Mouse (Mus musculus): Measurements from ENCODE around the gene Fcmr. TPM values are rescaled to one million over a fixed set of nuclear protein-coding genes. Genes with fewer than 3 reads are reported as not detected.

Gene Fcmr
- polyA plus RNA-seq, 1 experiment from 2014 or later = not detected

- Histone ChIP-seq H3K36me3 (ENCODE audit: control insufficient read depth, insufficient read depth, low read length) (no peaks in the 10 kb centered on the region), H3K27ac (ENCODE audit: low read length) (no peak overlapping the region)
Measured at GRCm38 (mm10) chr1:130849530-130850214, 15.8 kb upstream of the Fcmr start.

GRCm38 (mm10) chr1:130850405-130850804 lies 15.1 kb upstream of the Fcmr start:
- Histone ChIP-seq H3K4me3 (ENCODE audit: low read depth, low read length) (no peak overlapping the region), H3K4me1 (ENCODE audit: control insufficient read depth, insufficient read depth, low read length) (no peaks in the 10 kb centered on the region), H3K36me3 (ENCODE audit: control insufficient read depth, insufficient read depth, low read length) (no peaks in the 10 kb centered on the region), H3K9ac (replicated peaks; ENCODE audit: low read depth, low read length) (no peak overlapping the region), H3K4me2 (replicated peaks; ENCODE audit: low read depth, low read length) (no peak overlapping the region), H3K27ac (ENCODE audit: low read length) (no peak overlapping the region), H3K27me3 (ENCODE audit: control insufficient read depth, insufficient read depth, low read length) (no peaks in the 10 kb centered on the region), H3K9me3 (ENCODE audit: control insufficient read depth, low read depth, low read length) (no peaks in the 10 kb centered on the region)
- 90% methylated on average over 5 of the region's 5 CpGs for WGBS
- ATAC-seq (ENCODE audit: insufficient number of reproducible peaks, insufficient read depth, low FRiP score, low read depth) = no peak

More at GRCm38 (mm10) chr1:130849530-130850214, 15.8 kb upstream of the Fcmr start:
- H3K4me1 ChIP-seq (ENCODE audit: control insufficient read depth, insufficient read depth, low read length) = no peaks in the 10 kb centered on the region
- no peaks in the 10 kb centered on the region for H3K27me3 ChIP-seq (ENCODE audit: control insufficient read depth, insufficient read depth, low read length)
- H3K9ac ChIP-seq (replicated peaks; ENCODE audit: low read depth, low read length) = no peak overlapping the region
- WGBS = 90% methylated on average over 10 of the region's 10 CpGs
- no peak for ATAC-seq (ENCODE audit: insufficient number of reproducible peaks, insufficient read depth, low FRiP score, low read depth)
- H3K4me2 ChIP-seq (replicated peaks; ENCODE audit: low read depth, low read length) = no peak overlapping the region
- no peak overlapping the region for H3K4me3 ChIP-seq (ENCODE audit: low read depth, low read length)
- H3K9me3 ChIP-seq (ENCODE audit: control insufficient read depth, low read depth, low read length) = no peaks in the 10 kb centered on the region

- no peaks in the 10 kb centered on the region for H3K9me3 ChIP-seq (ENCODE audit: control insufficient read depth, low read depth, low read length)
- WGBS = 79% methylated on average over 9 of the region's 9 CpGs
- no peak for ATAC-seq (ENCODE audit: insufficient number of reproducible peaks, insufficient read depth, low FRiP score, low read depth)
Measured at GRCm38 (mm10) chr1:130854819-130855218, 10.7 kb upstream of the Fcmr start.

GRCm38 (mm10) chr1:130855723-130856122 lies 9.7 kb upstream of the Fcmr start:
- Histone ChIP-seq H3K27me3 (ENCODE audit: control insufficient read depth, insufficient read depth, low read length) (no peaks in the 10 kb centered on the region), H3K27ac (ENCODE audit: low read length) (no peak overlapping the region), H3K36me3 (ENCODE audit: control insufficient read depth, insufficient read depth, low read length) (no peaks in the 10 kb centered on the region), H3K9me3 (ENCODE audit: control insufficient read depth, low read depth, low read length) (no peaks in the 10 kb centered on the region), H3K9ac (replicated peaks; ENCODE audit: low read depth, low read length) (no peak overlapping the region), H3K4me1 (ENCODE audit: control insufficient read depth, insufficient read depth, low read length) (no peaks in the 10 kb centered on the region), H3K4me2 (replicated peaks; ENCODE audit: low read depth, low read length) (no peak overlapping the region), H3K4me3 (ENCODE audit: low read depth, low read length) (no peak overlapping the region)
- WGBS = 78% methylated on average over 2 of the region's 2 CpGs
- no peak for ATAC-seq (ENCODE audit: insufficient number of reproducible peaks, insufficient read depth, low FRiP score, low read depth)

More at GRCm38 (mm10) chr1:130854819-130855218, 10.7 kb upstream of the Fcmr start:
- Histone ChIP-seq H3K9ac (replicated peaks; ENCODE audit: low read depth, low read length) (no peak overlapping the region), H3K4me2 (replicated peaks; ENCODE audit: low read depth, low read length) (no peak overlapping the region), H3K27ac (ENCODE audit: low read length) (no peak overlapping the region), H3K36me3 (ENCODE audit: control insufficient read depth, insufficient read depth, low read length) (no peaks in the 10 kb centered on the region), H3K27me3 (ENCODE audit: control insufficient read depth, insufficient read depth, low read length) (no peaks in the 10 kb centered on the region), H3K4me3 (ENCODE audit: low read depth, low read length) (no peak overlapping the region), H3K4me1 (ENCODE audit: control insufficient read depth, insufficient read depth, low read length) (no peaks in the 10 kb centered on the region)

GRCm38 (mm10) chr1:130857456-130857855 lies 8.0 kb upstream of the Fcmr start:
- Histone ChIP-seq H3K4me2 (replicated peaks; ENCODE audit: low read depth, low read length) (no peak overlapping the region), H3K36me3 (ENCODE audit: control insufficient read depth, insufficient read depth, low read length) (no peaks in the 10 kb centered on the region), H3K9ac (replicated peaks; ENCODE audit: low read depth, low read length) (no peak overlapping the region), H3K27ac (ENCODE audit: low read length) (no peak overlapping the region), H3K4me3 (ENCODE audit: low read depth, low read length) (no peak overlapping the region), H3K4me1 (ENCODE audit: control insufficient read depth, insufficient read depth, low read length) (no peaks in the 10 kb centered on the region), H3K9me3 (ENCODE audit: control insufficient read depth, low read depth, low read length) (no peaks in the 10 kb centered on the region), H3K27me3 (ENCODE audit: control insufficient read depth, insufficient read depth, low read length) (no peaks in the 10 kb centered on the region)
- no peak for ATAC-seq (ENCODE audit: insufficient number of reproducible peaks, insufficient read depth, low FRiP score, low read depth)
- 75% methylated on average over 4 of the region's 4 CpGs for WGBS

GRCm38 (mm10) chr1:130864238-130864637 lies 1.2 kb upstream of the Fcmr start:
- Histone ChIP-seq H3K36me3 (ENCODE audit: control insufficient read depth, insufficient read depth, low read length) (no peaks in the 10 kb centered on the region), H3K4me2 (replicated peaks; ENCODE audit: low read depth, low read length) (no peak overlapping the region), H3K9me3 (ENCODE audit: control insufficient read depth, low read depth, low read length) (no peaks in the 10 kb centered on the region), H3K9ac (replicated peaks; ENCODE audit: low read depth, low read length) (no peak overlapping the region), H3K27me3 (ENCODE audit: control insufficient read depth, insufficient read depth, low read length) (no peaks in the 10 kb centered on the region), H3K4me1 (ENCODE audit: control insufficient read depth, insufficient read depth, low read length) (no peaks in the 10 kb centered on the region), H3K4me3 (ENCODE audit: low read depth, low read length) (no peak overlapping the region), H3K27ac (ENCODE audit: low read length) (no peak overlapping the region)
- ATAC-seq (ENCODE audit: insufficient number of reproducible peaks, insufficient read depth, low FRiP score, low read depth) = no peak
- 78% methylated on average over 4 of the region's 4 CpGs for WGBS

GRCm38 (mm10) chr1:130864741-130865140 lies 728 bp upstream of the Fcmr start:
- Histone ChIP-seq H3K27me3 (ENCODE audit: control insufficient read depth, insufficient read depth, low read length) (no peaks in the 10 kb centered on the region), H3K27ac (ENCODE audit: low read length) (no peak overlapping the region), H3K36me3 (ENCODE audit: control insufficient read depth, insufficient read depth, low read length) (no peaks in the 10 kb centered on the region), H3K9me3 (ENCODE audit: control insufficient read depth, low read depth, low read length) (no peaks in the 10 kb centered on the region), H3K4me3 (ENCODE audit: low read depth, low read length) (no peak overlapping the region), H3K9ac (replicated peaks; ENCODE audit: low read depth, low read length) (no peak overlapping the region), H3K4me1 (ENCODE audit: control insufficient read depth, insufficient read depth, low read length) (no peaks in the 10 kb centered on the region), H3K4me2 (replicated peaks; ENCODE audit: low read depth, low read length) (no peak overlapping the region)
- no peak for ATAC-seq (ENCODE audit: insufficient number of reproducible peaks, insufficient read depth, low FRiP score, low read depth)
- WGBS = 93% methylated on average over 5 of the region's 5 CpGs

- Histone ChIP-seq H3K4me3 (ENCODE audit: low read depth, low read length) (no peak overlapping the region), H3K27me3 (ENCODE audit: control insufficient read depth, insufficient read depth, low read length) (no peaks in the 10 kb centered on the region), H3K9ac (replicated peaks; ENCODE audit: low read depth, low read length) (no peak overlapping the region), H3K36me3 (ENCODE audit: control insufficient read depth, insufficient read depth, low read length) (no peaks in the 10 kb centered on the region), H3K27ac (ENCODE audit: low read length) (no peak overlapping the region), H3K4me2 (replicated peaks; ENCODE audit: low read depth, low read length) (no peak overlapping the region), H3K9me3 (ENCODE audit: control insufficient read depth, low read depth, low read length) (no peaks in the 10 kb centered on the region), H3K4me1 (ENCODE audit: control insufficient read depth, insufficient read depth, low read length) (no peaks in the 10 kb centered on the region)
- 89% methylated on average over 2 of the region's 2 CpGs for WGBS
- no peak for ATAC-seq (ENCODE audit: insufficient number of reproducible peaks, insufficient read depth, low FRiP score, low read depth)
Measured at GRCm38 (mm10) chr1:130872912-130873311, 7.4 kb downstream of the Fcmr start.

GRCm38 (mm10) chr1:130875139-130875538 lies 9.7 kb downstream of the Fcmr start:
- WGBS = 42% methylated on average over 3 of the region's 3 CpGs

More at GRCm38 (mm10) chr1:130875139-130875538, 9.7 kb downstream of the Fcmr start:
- Histone ChIP-seq H3K4me1 (ENCODE audit: control insufficient read depth, insufficient read depth, low read length) (0 out of 2 replicates have a peak, but pooled peaks cover 4% of the 10 kb centered on the region), H3K36me3 (ENCODE audit: control insufficient read depth, insufficient read depth, low read length) (no peaks in the 10 kb centered on the region), H3K4me3 (ENCODE audit: low read depth, low read length) (no peak overlapping the region), H3K9ac (replicated peaks; ENCODE audit: low read depth, low read length) (no peak overlapping the region), H3K27ac (ENCODE audit: low read length) (no peak overlapping the region), H3K4me2 (replicated peaks; ENCODE audit: low read depth, low read length) (no peak overlapping the region), H3K9me3 (ENCODE audit: control insufficient read depth, low read depth, low read length) (no peaks in the 10 kb centered on the region), H3K27me3 (ENCODE audit: control insufficient read depth, insufficient read depth, low read length) (no peaks in the 10 kb centered on the region)
- no peak for ATAC-seq (ENCODE audit: insufficient number of reproducible peaks, insufficient read depth, low FRiP score, low read depth)

Measured in stomach, embryonic 14.5 days (tissue).